Mouse (Mus musculus) c-Kit-positive CD71-negative TER-119-negative erythroid progenitor cells, embryonic 14.5 days (primary cell): Measurements from ENCODE around the gene Rabl6.

ENCODE experiments used
- DNase-seq: peaks from one replicate; pipeline ENCODE4 v3.0.0-alpha.2; 2013; ENCODE audit warnings: low read depth

The Rabl6 gene

GRCm38 (mm10) chr2:25591863-25592262 lies 16.5 kb downstream of the Rabl6 start:
- DNase-seq, result no peak

- DNase-seq, result no peak
These were observed 20.0 kb downstream of the Rabl6 start for GRCm38 (mm10) chr2:25588227-25588907.

GRCm38 (mm10) chr2:25587290-25587689 lies 21.0 kb downstream of the Rabl6 start:
- DNase-seq, result no peak

- no peak for DNase-seq
These were observed 22.7 kb downstream of the Rabl6 start for GRCm38 (mm10) chr2:25585601-25586000.

- DNase-seq, result no peak
These were observed 23.5 kb downstream of the Rabl6 start for GRCm38 (mm10) chr2:25584856-25585255.

GRCm38 (mm10) chr2:25584152-25584551 lies 24.2 kb downstream of the Rabl6 start:
- DNase-seq, result no peak

GRCm38 (mm10) chr2:25583571-25583970 lies 24.8 kb downstream of the Rabl6 start:
- DNase-seq, result no peak

GRCm38 (mm10) chr2:25583120-25583481 lies 25.2 kb downstream of the Rabl6 start:
- no peak for DNase-seq

GRCm38 (mm10) chr2:25582466-25583119 lies 25.7 kb downstream of the Rabl6 start:
- DNase-seq, result no peak

- no peak for DNase-seq
These were observed 26.4 kb downstream of the Rabl6 start for GRCm38 (mm10) chr2:25581901-25582301.

- DNase-seq, result no peak
These were observed 26.9 kb downstream of the Rabl6 start, which contains the start of gene Ajm1 for GRCm38 (mm10) chr2:25581294-25581864. Gene Ajm1, minus strand, starts transcription at chr2:25581757.

GRCm38 (mm10) chr2:25580621-25581101 lies 27.7 kb downstream of the Rabl6 start:
- DNase-seq, result no peak

- no peak for DNase-seq
These were observed 28.4 kb downstream of the Rabl6 start for GRCm38 (mm10) chr2:25579737-25580460.

GRCm38 (mm10) chr2:25578796-25579736 lies 29.3 kb downstream of the Rabl6 start:
- DNase-seq, result no peak

GRCm38 (mm10) chr2:25577951-25578795 lies 30.1 kb downstream of the Rabl6 start:
- DNase-seq, result no peak

- no peak for DNase-seq
These were observed 31.1 kb downstream of the Rabl6 start for GRCm38 (mm10) chr2:25576965-25577891.

- no peak for DNase-seq
These were observed 32.1 kb downstream of the Rabl6 start for GRCm38 (mm10) chr2:25576028-25576850.

GRCm38 (mm10) chr2:25575432-25576027 lies 32.8 kb downstream of the Rabl6 start:
- no peak for DNase-seq
